Comparison of ENCODE assay signal across 1 mouse cellular context in genomic region chr17:29056207-29056606, GRCm38 (mm10).
TF ChIP-seq lines count a peak whose summit lies in the region.

No protein-coding gene starts in this region.

TF ChIP-seq in myocyte, 11 proteins besides CTCF, POLR2A, EP300 and RAD21 (continued from another document):
- peak; percentile 55 for TF ChIP-seq TCF3 (IDR thresholded peaks at IDR 0.05; ENCODE audit: insufficient read length, low read depth)
- no peak for TF ChIP-seq REST (IDR thresholded peaks at IDR 0.05; ENCODE audit: insufficient read depth, insufficient read length)
- peak; percentile 95 for TF ChIP-seq TCF12 (IDR thresholded peaks at IDR 0.05; ENCODE audit: insufficient read depth, poor library complexity, severe bottlenecking)
